Mouse (Mus musculus): ENCODE results near the gene Hip1. TPM values are rescaled to one million over a fixed set of nuclear protein-coding genes. Genes with fewer than 3 reads are reported as not detected.
"Not testable (repeated sequence)": the region's sequence is repeated elsewhere in the genome, so short reads cannot be mapped to it uniquely, and the experiment has no call there.

Gene Hip1
- polyA plus RNA-seq, 1 experiment from 2014 or later, result 2.7 TPM

GRCm38 (mm10) chr5:135454256-135454655 is 90.7 kb downstream of the Hip1 start:
- Histone ChIP-seq H3K9ac (replicated peaks) (no peak overlapping the region), H3K4me2 (ENCODE audit: low read depth, low read length) (no peak overlapping the region), H3K4me3 (ENCODE audit: low read depth, low read length) (no peak overlapping the region), H3K27me3 (ENCODE audit: insufficient read depth, low read length) (no peaks in the 10 kb centered on the region), H3K36me3 (replicated peaks; ENCODE audit: insufficient read depth, low read length) (no peaks in the 10 kb centered on the region), H3K4me1 (ENCODE audit: insufficient read depth) (no peaks in the 10 kb centered on the region), H3K9me3 (ENCODE audit: low read length) (peaks cover 4% of the 10 kb centered on the region; the same call in 1 of the 2 replicates), H3K27ac (ENCODE audit: low read depth) (no peak overlapping the region)
- no peak for DNase-seq
- 88% methylated on average over 2 of the region's 2 CpGs for WGBS (ENCODE audit: insufficient replicate concordance)
- TF ChIP-seq EP300 (IDR thresholded peaks at IDR 0.05; ENCODE audit: low read depth) (no peak), CTCF (IDR thresholded peaks at IDR 0.05; ENCODE audit: low read depth) (peak; percentile 43)
- no peak for ATAC-seq

- not testable (repeated sequence) for H3K4me2 ChIP-seq (ENCODE audit: low read depth, low read length); H3K9me3 ChIP-seq (ENCODE audit: low read length); H3K9ac ChIP-seq (replicated peaks); H3K27ac ChIP-seq (ENCODE audit: low read depth); ATAC-seq; H3K4me1 ChIP-seq (ENCODE audit: insufficient read depth); H3K27me3 ChIP-seq (ENCODE audit: insufficient read depth, low read length); DNase-seq; H3K4me3 ChIP-seq (ENCODE audit: low read depth, low read length); H3K36me3 ChIP-seq (replicated peaks; ENCODE audit: insufficient read depth, low read length)
- 84% methylated on average over 5 of the region's 5 CpGs for WGBS (ENCODE audit: insufficient replicate concordance)
These were observed 93.4 kb downstream of the Hip1 start for GRCm38 (mm10) chr5:135451559-135451958.

- ATAC-seq (no peak), DNase-seq (no peak)
- H3K4me1 ChIP-seq (ENCODE audit: insufficient read depth), result no peaks in the 10 kb centered on the region
- H3K4me3 ChIP-seq (ENCODE audit: low read depth, low read length), result no peak overlapping the region
- 90% methylated on average over 8 of the region's 8 CpGs for WGBS (ENCODE audit: insufficient replicate concordance)
- H3K4me2 ChIP-seq (ENCODE audit: low read depth, low read length), result no peak overlapping the region
- no peak overlapping the region for H3K9ac ChIP-seq (replicated peaks)
- H3K27me3 ChIP-seq (ENCODE audit: insufficient read depth, low read length), result no peaks in the 10 kb centered on the region
- no peaks in the 10 kb centered on the region for H3K36me3 ChIP-seq (replicated peaks; ENCODE audit: insufficient read depth, low read length)
- no peak overlapping the region for H3K27ac ChIP-seq (ENCODE audit: low read depth)
- TF ChIP-seq CTCF (IDR thresholded peaks at IDR 0.05; ENCODE audit: low read depth) (no peak), EP300 (IDR thresholded peaks at IDR 0.05; ENCODE audit: low read depth) (no peak)
- peaks cover 4% of the 10 kb centered on the region; the same call in 1 of the 2 replicates for H3K9me3 ChIP-seq (ENCODE audit: low read length)
These were observed 93.8 kb downstream of the Hip1 start for GRCm38 (mm10) chr5:135451100-135451499.

GRCm38 (mm10) chr5:135445755-135446154 is 99.2 kb downstream of the Hip1 start:
- no peaks in the 10 kb centered on the region for H3K4me1 ChIP-seq (ENCODE audit: insufficient read depth)
- ATAC-seq (no peak), DNase-seq (no peak)
- H3K36me3 ChIP-seq (replicated peaks; ENCODE audit: insufficient read depth, low read length), result 0 out of 2 replicates have a peak, but pooled peaks cover 3% of the 10 kb centered on the region
- TF ChIP-seq CTCF (IDR thresholded peaks at IDR 0.05; ENCODE audit: low read depth), result no peak
- TF ChIP-seq EP300 (IDR thresholded peaks at IDR 0.05; ENCODE audit: low read depth), result no peak
- H3K4me2 ChIP-seq (ENCODE audit: low read depth, low read length), result no peak overlapping the region
- H3K9me3 ChIP-seq (ENCODE audit: low read length), result no peaks in the 10 kb centered on the region
- H3K4me3 ChIP-seq (ENCODE audit: low read depth, low read length), result no peak overlapping the region
- 75% methylated on average over 8 of the region's 8 CpGs for WGBS (ENCODE audit: insufficient replicate concordance)
- no peak overlapping the region for H3K9ac ChIP-seq (replicated peaks)
- no peaks in the 10 kb centered on the region for H3K27me3 ChIP-seq (ENCODE audit: insufficient read depth, low read length)
- H3K27ac ChIP-seq (ENCODE audit: low read depth), result no peak overlapping the region

GRCm38 (mm10) chr5:135442430-135442829 is 102.5 kb downstream of the Hip1 start:
- Histone ChIP-seq H3K4me3 (ENCODE audit: low read depth, low read length) (no peak overlapping the region), H3K9me3 (ENCODE audit: low read length) (no peaks in the 10 kb centered on the region), H3K9ac (replicated peaks) (no peak overlapping the region), H3K27me3 (ENCODE audit: insufficient read depth, low read length) (no peaks in the 10 kb centered on the region), H3K4me2 (ENCODE audit: low read depth, low read length) (no peak overlapping the region), H3K27ac (ENCODE audit: low read depth) (no peak overlapping the region; the same call in 1 of the 2 replicates), H3K4me1 (ENCODE audit: insufficient read depth) (no peaks in the 10 kb centered on the region), H3K36me3 (replicated peaks; ENCODE audit: insufficient read depth, low read length) (0 out of 2 replicates have a peak, but pooled peaks cover 3% of the 10 kb centered on the region)
- ATAC-seq, result no peak
- WGBS (ENCODE audit: insufficient replicate concordance), result 73% methylated on average over 7 of the region's 7 CpGs
- TF ChIP-seq EP300 (IDR thresholded peaks at IDR 0.05; ENCODE audit: low read depth) (no peak), CTCF (IDR thresholded peaks at IDR 0.05; ENCODE audit: low read depth) (no peak)
- DNase-seq, result peak; percentile 26

- no peaks in the 10 kb centered on the region for H3K36me3 ChIP-seq (replicated peaks; ENCODE audit: insufficient read depth, low read length)
- no peak for TF ChIP-seq CTCF (IDR thresholded peaks at IDR 0.05; ENCODE audit: low read depth)
- no peak for TF ChIP-seq EP300 (IDR thresholded peaks at IDR 0.05; ENCODE audit: low read depth)
- DNase-seq (no peak), ATAC-seq (no peak)
- H3K27me3 ChIP-seq (ENCODE audit: insufficient read depth, low read length), result no peaks in the 10 kb centered on the region
- 77% methylated on average over 10 of the region's 10 CpGs for WGBS (ENCODE audit: insufficient replicate concordance)
- H3K27ac ChIP-seq (ENCODE audit: low read depth), result no peak overlapping the region
- no peak overlapping the region for H3K4me3 ChIP-seq (ENCODE audit: low read depth, low read length)
- no peak overlapping the region for H3K4me2 ChIP-seq (ENCODE audit: low read depth, low read length)
- H3K9ac ChIP-seq (replicated peaks), result no peak overlapping the region
- H3K9me3 ChIP-seq (ENCODE audit: low read length), result no peaks in the 10 kb centered on the region
- H3K4me1 ChIP-seq (ENCODE audit: insufficient read depth), result no peaks in the 10 kb centered on the region
These were observed 109.9 kb downstream of the Hip1 start for GRCm38 (mm10) chr5:135435039-135435438.

GRCm38 (mm10) chr5:135433861-135434260 is 111.1 kb downstream of the Hip1 start:
- ATAC-seq (no peak), DNase-seq (no peak)
- Histone ChIP-seq H3K27me3 (ENCODE audit: insufficient read depth, low read length) (no peaks in the 10 kb centered on the region), H3K36me3 (replicated peaks; ENCODE audit: insufficient read depth, low read length) (no peaks in the 10 kb centered on the region), H3K9me3 (ENCODE audit: low read length) (no peaks in the 10 kb centered on the region), H3K4me3 (ENCODE audit: low read depth, low read length) (no peak overlapping the region), H3K27ac (ENCODE audit: low read depth) (no peak overlapping the region), H3K4me1 (ENCODE audit: insufficient read depth) (no peaks in the 10 kb centered on the region), H3K9ac (replicated peaks) (no peak overlapping the region), H3K4me2 (ENCODE audit: low read depth, low read length) (no peak overlapping the region)
- WGBS (ENCODE audit: insufficient replicate concordance), result 89% methylated on average over 4 of the region's 4 CpGs
- TF ChIP-seq CTCF (IDR thresholded peaks at IDR 0.05; ENCODE audit: low read depth), result peak; percentile 21; the same call in 1 of the 2 replicates
- TF ChIP-seq EP300 (IDR thresholded peaks at IDR 0.05; ENCODE audit: low read depth), result no peak
